ENCODE assay signal across 16 mouse cellular contexts in genomic region chr2:93427000-93427715, GRCm38 (mm10). TPM values are rescaled to one million over a fixed set of nuclear protein-coding genes. Genes with fewer than 3 reads are reported as not detected.
DNase-seq lines count a peak whose midpoint lies in the region; ATAC-seq and TF ChIP-seq lines count a peak whose summit lies in the region.
"Had no signal": no experiment of that assay in that cellular context is flagged by ENCODE, and none has a peak within 500 bp of the region (broad histone marks: within the 10 kb centered on the region; RNA-seq: fewer than 3 reads in every experiment).

No protein-coding gene starts in this region.

- no peak overlapping the region for H3K9ac ChIP-seq in hindbrain, embryonic 12.5 days
- no peak overlapping the region for H3K9ac ChIP-seq in hindbrain, embryonic 13.5 days
- no peak overlapping the region for H3K9ac ChIP-seq in embryonic facial prominence, embryonic 15.5 days
- H3K9ac ChIP-seq: forebrain, postnatal 0 days; intestine, embryonic 15.5 days; limb, embryonic 13.5 days; lung, embryonic 14.5 days had no signal

- ATAC-seq in hindbrain, embryonic 12.5 days (ENCODE audit: low FRiP score) = no peak
- no peak for ATAC-seq in hindbrain, embryonic 13.5 days (ENCODE audit: low FRiP score)
- 0 out of 2 replicates have a peak, but pooled peaks have one; percentile 18 for ATAC-seq in embryonic facial prominence, embryonic 15.5 days (ENCODE audit: insufficient number of reproducible peaks, low FRiP score, low TSS enrichment, low read depth)
- ATAC-seq in neutrophil, adult 5-6 weeks (ENCODE audit: extremely low read depth, insufficient number of reproducible peaks, low FRiP score, poor library complexity, severe bottlenecking) = peak; percentile 47
- ATAC-seq: forebrain, postnatal 0 days; intestine, embryonic 15.5 days had no signal

- H3K27me3 ChIP-seq in hindbrain, embryonic 12.5 days = peaks cover 6% of the 10 kb centered on the region; the same call in 1 of the 2 replicates
- H3K27me3 ChIP-seq in hindbrain, embryonic 13.5 days = 0 out of 2 replicates have a peak, but pooled peaks cover 9% of the 10 kb centered on the region
- H3K27me3 ChIP-seq in embryonic facial prominence, embryonic 15.5 days = no peaks in the 10 kb centered on the region
- H3K27me3 ChIP-seq: intestine, embryonic 15.5 days; limb, embryonic 13.5 days had no signal

- H3K36me3 ChIP-seq in hindbrain, embryonic 12.5 days = no peaks in the 10 kb centered on the region
- H3K36me3 ChIP-seq in hindbrain, embryonic 13.5 days = no peaks in the 10 kb centered on the region
- no peaks in the 10 kb centered on the region for H3K36me3 ChIP-seq in embryonic facial prominence, embryonic 15.5 days
- H3K36me3 ChIP-seq: intestine, embryonic 15.5 days; limb, embryonic 13.5 days had no signal

- peaks cover 16% of the 10 kb centered on the region for H3K4me1 ChIP-seq in hindbrain, embryonic 12.5 days
- H3K4me1 ChIP-seq in hindbrain, embryonic 13.5 days (replicated peaks) = peaks cover 17% of the 10 kb centered on the region
- 0 out of 2 replicates have a peak, but pooled peaks cover 13% of the 10 kb centered on the region for H3K4me1 ChIP-seq in embryonic facial prominence, embryonic 15.5 days
- H3K4me1 ChIP-seq in lung, adult 2 months (ENCODE audit: control insufficient read depth, insufficient read depth, low read length) = no peaks in the 10 kb centered on the region

- 65% methylated on average over 8 of the region's 8 CpGs for WGBS in hindbrain, embryonic 12.5 days
- WGBS in hindbrain, embryonic 13.5 days = 67% methylated on average over 8 of the region's 8 CpGs
- WGBS in embryonic facial prominence, embryonic 15.5 days = 67% methylated on average over 8 of the region's 8 CpGs
- 66% methylated on average over 8 of the region's 8 CpGs for WGBS in lung, adult 2 months

- no peak overlapping the region for H3K4me2 ChIP-seq in hindbrain, embryonic 12.5 days (replicated peaks)
- no peak overlapping the region for H3K4me2 ChIP-seq in hindbrain, embryonic 13.5 days
- H3K4me2 ChIP-seq in embryonic facial prominence, embryonic 15.5 days (replicated peaks) = no peak overlapping the region
- H3K4me2 ChIP-seq: intestine, embryonic 15.5 days; limb, embryonic 13.5 days; lung, embryonic 14.5 days had no signal

- no peak for TF ChIP-seq CTCF in lung, adult 2 months (IDR thresholded peaks at IDR 0.05; ENCODE audit: insufficient read depth, low read length)

- H3K4me3 ChIP-seq in hindbrain, embryonic 12.5 days = no peak overlapping the region
- H3K4me3 ChIP-seq in hindbrain, embryonic 13.5 days = no peak overlapping the region
- H3K4me3 ChIP-seq in embryonic facial prominence, embryonic 15.5 days (replicated peaks) = no peak overlapping the region
- no peak overlapping the region for H3K4me3 ChIP-seq in lung, adult 2 months (replicated peaks; ENCODE audit: extremely low read depth, low read depth, low read length)
- H3K4me3 ChIP-seq: intestine, embryonic 15.5 days; limb, embryonic 13.5 days; megakaryocyte, embryonic 14.5 days; myocyte had no signal

- peak; percentile 83 for DNase-seq in CD4-positive helper T cell, adult 2 months (ENCODE audit: low read depth, low spot score)
- DNase-seq in right cerebral cortex, postnatal 4 days = no peak
- no peak for DNase-seq in embryo, embryonic 11 days
- no peak for DNase-seq in lung, adult 2 months
- DNase-seq: cerebellum, postnatal 10 days; forebrain, postnatal 0 days; gastrocnemius, postnatal 25 days; lung, embryonic 14.5 days had no signal

- TF ChIP-seq POLR2A in lung, adult 2 months (IDR thresholded peaks at IDR 0.05; ENCODE audit: borderline replicate concordance, extremely low read depth, low read depth, low read length) = no peak

- peak overlapping the region; percentile 17; the same call in 1 of the 2 replicates for H3K27ac ChIP-seq in hindbrain, embryonic 12.5 days
- H3K27ac ChIP-seq in hindbrain, embryonic 13.5 days = no peak overlapping the region
- H3K27ac ChIP-seq in embryonic facial prominence, embryonic 15.5 days (replicated peaks) = no peak overlapping the region
- H3K27ac ChIP-seq: intestine, embryonic 15.5 days; limb, embryonic 13.5 days had no signal

- no peaks in the 10 kb centered on the region for H3K9me3 ChIP-seq in hindbrain, embryonic 12.5 days (replicated peaks)
- H3K9me3 ChIP-seq in hindbrain, embryonic 13.5 days = no peaks in the 10 kb centered on the region
- no peaks in the 10 kb centered on the region for H3K9me3 ChIP-seq in embryonic facial prominence, embryonic 15.5 days (replicated peaks)
- H3K9me3 ChIP-seq: intestine, embryonic 15.5 days; limb, embryonic 13.5 days; megakaryocyte, embryonic 14.5 days had no signal

RNA-seq across cellular contexts. Expression of gene Cd82, which starts 35.8 kb away (rescaled TPM):
- 13.2 and 15.4 TPM in 2 replicates for polyA plus RNA-seq in hindbrain, embryonic 12.5 days (2016; fragmentation: Nextera tagmentation; extraction: Ambion mirVana)
- 19.8 and 23.7 TPM in 2 replicates for polyA plus RNA-seq in hindbrain, embryonic 13.5 days (2015; fragmentation: Nextera tagmentation; extraction: Ambion mirVana)
- polyA plus RNA-seq in embryonic facial prominence, embryonic 15.5 days (2015; fragmentation: Nextera tagmentation; extraction: Ambion mirVana) = 84.0 and 86.6 TPM in 2 replicates
- total RNA-seq in neutrophil, adult 5-6 weeks (2017) = 147 and 156 TPM in 2 replicates
- 170 and 176 TPM in 2 replicates for polyA plus RNA-seq in lung, adult 2 months (2012; rRNA removed)

Comparison
In these comparisons a context has a peak if more than half of its experiments do, and no peak if none do; other contexts are left out.
1. ATAC-seq: peak in embryonic facial prominence, embryonic 15.5 days (single experiment) and neutrophil, adult 5-6 weeks (single experiment); none in hindbrain, embryonic 12.5 days (single experiment) and hindbrain, embryonic 13.5 days (single experiment).